Mouse (Mus musculus): ENCODE measurements around the gene Siva1. TPM values are rescaled to one million over a fixed set of nuclear protein-coding genes. Genes with fewer than 3 reads are reported as not detected.

Gene Siva1
- total and polyA plus RNA-seq, 3 experiments = 78.1 to 137 (median 135) TPM

GRCm38 (mm10) chr12:112693185-112694126, 49.0 kb downstream of the Siva1 start (continued):
- no peak for TF ChIP-seq ETS1 (conservative IDR thresholded peaks at IDR 0.05; ENCODE audit: low read depth, low read length)
- TF ChIP-seq USF1 (IDR thresholded peaks at IDR 0.05; ENCODE audit: low read depth, low read length) = peak; percentile 78
- TF ChIP-seq HCFC1 (IDR thresholded peaks at IDR 0.05; ENCODE audit: low read depth, low read length) = peak; percentile 87
- TF ChIP-seq JUND (conservative IDR thresholded peaks at IDR 0.05; ENCODE audit: low read depth, low read length) = no peak
- peak; percentile 69; the same call in 1 of the 2 replicates for TF ChIP-seq MEF2A (IDR thresholded peaks at IDR 0.05; ENCODE audit: borderline replicate concordance, low read depth, low read length)
- TF ChIP-seq ZMIZ1 (IDR thresholded peaks at IDR 0.05; ENCODE audit: low read depth, low read length) = peak; percentile 83; the same call in 1 of the 2 replicates
- TF ChIP-seq TCF12 (IDR thresholded peaks at IDR 0.05; ENCODE audit: low read depth, low read length) = peak; percentile 92
- no peak for TF ChIP-seq SMC3 (IDR thresholded peaks at IDR 0.05; ENCODE audit: low read depth, low read length)

GRCm38 (mm10) chr12:112694127-112694475, 49.6 kb downstream of the Siva1 start:
- peak overlapping the region; percentile 89 for H3K9ac ChIP-seq (ENCODE audit: insufficient read depth, low read depth)
- H3K36me3 ChIP-seq (replicated peaks in 1 of 2; ENCODE audit: control insufficient read depth in 1 of 2, insufficient read depth in 1 of 2, low read length in 1 of 2) = peaks cover 0 to 25% of the 10 kb centered on the region in 2 experiments
- DNase-seq (ENCODE audit: extremely low read depth) = no peak
- no peaks in the 10 kb centered on the region for H3K9me3 ChIP-seq (replicated peaks; ENCODE audit: low read length)
- TF ChIP-seq JUN (IDR thresholded peaks at IDR 0.05; ENCODE audit: insufficient read depth, low read depth, low read length) = no peak
- TF ChIP-seq POLR2AphosphoS2 (IDR thresholded peaks at IDR 0.05; ENCODE audit: low read depth, low read length) = no peak
- TF ChIP-seq MXI1 (IDR thresholded peaks at IDR 0.05; ENCODE audit: low read depth, low read length) = no peak
- no peak for TF ChIP-seq UBTF (IDR thresholded peaks at IDR 0.05; ENCODE audit: low read depth, low read length)
- no peak for TF ChIP-seq MAZ (IDR thresholded peaks at IDR 0.05; ENCODE audit: low read depth, low read length)
- peaks cover 10% of the 10 kb centered on the region for H3K27me3 ChIP-seq (replicated peaks)
- H3K27ac ChIP-seq (ENCODE audit: insufficient read depth, low read depth) = no peak overlapping the region
- H3K4me1 ChIP-seq (ENCODE audit: control insufficient read depth in 1 of 2, insufficient read depth in 2 of 2) = peaks cover 9 to 26% of the 10 kb centered on the region in 2 experiments
- dilution Hi-C loops (cut with MboI; ENCODE audit: extremely low pct_ligation_motif_present, extremely low pct_unique_long_range_greater_than_20kb, low sequenced_read_pairs) = no loop called here
- in situ Hi-C loops (cut with MboI; ENCODE audit: low pct_ligation_motif_present, low pct_unique_long_range_greater_than_20kb, low sequenced_read_pairs) = no loop called here
- no peaks in the 10 kb centered on the region for H3K79me2 ChIP-seq (replicated peaks; ENCODE audit: control insufficient read depth, extremely low read depth, insufficient read depth, poor library complexity, severe bottlenecking)
- peak overlapping the region; percentile 79 to 88 (median 81) for H3K4me3 ChIP-seq (replicated peaks in 1 of 3; ENCODE audit: low read depth in 2 of 3, low read length in 2 of 3, poor library complexity in 1 of 3)
- H3K4me2 ChIP-seq (ENCODE audit: insufficient read depth, low read depth, poor library complexity, severe bottlenecking) = peak overlapping the region; percentile 60

- H3K27ac ChIP-seq (ENCODE audit: insufficient read depth, low read depth) = no peak overlapping the region
- no peak overlapping the region for H3K4me2 ChIP-seq (ENCODE audit: insufficient read depth, low read depth, poor library complexity, severe bottlenecking)
- no peaks in the 10 kb centered on the region for H3K79me2 ChIP-seq (replicated peaks; ENCODE audit: control insufficient read depth, extremely low read depth, insufficient read depth, poor library complexity, severe bottlenecking)
- peaks cover 12% of the 10 kb centered on the region for H3K27me3 ChIP-seq (replicated peaks)
- H3K36me3 ChIP-seq (replicated peaks in 1 of 2; ENCODE audit: control insufficient read depth in 1 of 2, insufficient read depth in 1 of 2, low read length in 1 of 2) = peaks cover 0 to 5% of the 10 kb centered on the region in 2 experiments
- H3K4me1 ChIP-seq (ENCODE audit: control insufficient read depth in 1 of 2, insufficient read depth in 2 of 2) = peaks cover 9 to 20% of the 10 kb centered on the region in 2 experiments
- DNase-seq (ENCODE audit: extremely low read depth) = no peak
- H3K9me3 ChIP-seq (replicated peaks; ENCODE audit: low read length) = no peaks in the 10 kb centered on the region
- no peak for TF ChIP-seq TCF12 (IDR thresholded peaks at IDR 0.05; ENCODE audit: low read depth, low read length)
- TF ChIP-seq RAD21 (IDR thresholded peaks at IDR 0.05; ENCODE audit: low read depth, low read length) = no peak
- no peak for TF ChIP-seq SIN3A (IDR thresholded peaks at IDR 0.05; ENCODE audit: low read length)
- TF ChIP-seq MAFK (IDR thresholded peaks at IDR 0.05; ENCODE audit: insufficient replicate concordance, low read length) = no peak
- TF ChIP-seq UBTF (IDR thresholded peaks at IDR 0.05; ENCODE audit: low read depth, low read length) = no peak
- no peak for TF ChIP-seq MAZ (IDR thresholded peaks at IDR 0.05; ENCODE audit: low read depth, low read length)
- no peak for TF ChIP-seq MAX (IDR thresholded peaks at IDR 0.05; ENCODE audit: low read length)
- in situ Hi-C loops (cut with MboI; ENCODE audit: low pct_ligation_motif_present, low pct_unique_long_range_greater_than_20kb, low sequenced_read_pairs) = no loop called here
- dilution Hi-C loops (cut with MboI; ENCODE audit: extremely low pct_ligation_motif_present, extremely low pct_unique_long_range_greater_than_20kb, low sequenced_read_pairs) = no loop called here
- no peak overlapping the region for H3K9ac ChIP-seq (ENCODE audit: insufficient read depth, low read depth)
- H3K4me3 ChIP-seq (replicated peaks in 1 of 3; ENCODE audit: low read depth in 2 of 3, low read length in 2 of 3, poor library complexity in 1 of 3) = no peak overlapping the region
Observed at GRCm38 (mm10) chr12:112696806-112697425, 52.4 kb downstream of the Siva1 start.
